Mouse (Mus musculus) skeletal muscle tissue, adult 2 months (tissue): Measurements from ENCODE around the gene Layn.

Experiments used
- DNase-seq: peaks from one replicate; pipeline ENCODE4 v3.0.0-alpha.2; 2012; ENCODE audit warnings: low read depth, low spot score

Layn gene

DNA sequence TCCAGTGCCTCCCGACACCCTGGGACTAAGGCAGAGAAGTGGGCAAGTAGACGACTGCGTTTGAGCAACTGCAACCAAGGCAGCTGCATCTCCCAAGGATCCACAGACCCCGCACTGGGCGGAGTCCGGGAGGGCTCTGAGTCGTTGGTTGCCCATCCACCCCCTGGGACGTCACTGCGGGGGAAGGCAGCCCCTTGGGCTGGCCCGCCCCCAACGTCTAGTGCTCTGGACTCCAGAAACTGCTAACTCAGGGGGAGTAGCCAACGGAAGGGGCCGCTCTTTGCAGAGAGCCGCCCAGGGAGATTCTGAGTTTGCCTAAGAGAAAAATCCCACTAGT lies at the start of gene Layn:
Layn (minus strand) TSS at position 116 of the 337 bp plus-strand sequence.
- peak; percentile 56 for DNase-seq

DNA sequence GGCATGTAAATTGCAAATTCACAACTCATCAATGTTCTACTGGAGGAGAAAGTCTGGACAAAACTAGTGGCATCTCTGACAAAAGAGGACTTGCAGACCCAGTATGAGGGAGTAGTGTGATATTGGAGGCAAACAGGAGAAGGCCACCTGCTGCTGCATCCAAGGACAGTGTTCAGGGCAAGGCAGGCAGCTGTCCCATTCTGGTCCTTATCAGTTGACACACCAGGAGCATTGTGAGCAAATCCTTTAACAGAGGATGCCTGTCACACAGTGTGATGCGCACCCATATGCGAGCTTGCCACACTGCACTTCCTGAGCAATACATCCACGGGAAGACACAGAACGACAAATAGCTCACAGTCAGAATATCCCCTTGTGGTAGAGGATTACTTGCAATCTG lies 37.9 kb upstream of the Layn start:
- DNase-seq = no peak

DNA sequence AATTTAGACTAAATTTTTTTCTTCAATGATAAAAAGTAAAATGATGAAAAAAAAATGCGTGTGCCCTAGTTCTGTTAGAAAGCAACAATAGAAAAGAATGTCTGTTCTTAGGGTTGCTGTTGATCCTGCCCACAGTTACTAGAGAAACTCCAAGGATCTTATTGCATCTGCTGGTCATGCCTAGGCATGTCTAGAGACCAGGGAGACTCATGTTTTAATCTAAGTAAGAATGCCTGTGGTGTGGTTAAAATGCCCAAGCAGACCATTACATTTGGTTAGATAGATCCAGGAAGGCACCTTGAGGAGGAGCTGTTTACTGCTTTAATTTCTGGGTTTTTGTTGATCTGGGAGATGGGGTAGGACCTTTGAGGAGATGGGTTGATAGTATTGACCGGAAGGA lies 28.9 kb upstream of the Layn start:
- no peak for DNase-seq

DNA sequence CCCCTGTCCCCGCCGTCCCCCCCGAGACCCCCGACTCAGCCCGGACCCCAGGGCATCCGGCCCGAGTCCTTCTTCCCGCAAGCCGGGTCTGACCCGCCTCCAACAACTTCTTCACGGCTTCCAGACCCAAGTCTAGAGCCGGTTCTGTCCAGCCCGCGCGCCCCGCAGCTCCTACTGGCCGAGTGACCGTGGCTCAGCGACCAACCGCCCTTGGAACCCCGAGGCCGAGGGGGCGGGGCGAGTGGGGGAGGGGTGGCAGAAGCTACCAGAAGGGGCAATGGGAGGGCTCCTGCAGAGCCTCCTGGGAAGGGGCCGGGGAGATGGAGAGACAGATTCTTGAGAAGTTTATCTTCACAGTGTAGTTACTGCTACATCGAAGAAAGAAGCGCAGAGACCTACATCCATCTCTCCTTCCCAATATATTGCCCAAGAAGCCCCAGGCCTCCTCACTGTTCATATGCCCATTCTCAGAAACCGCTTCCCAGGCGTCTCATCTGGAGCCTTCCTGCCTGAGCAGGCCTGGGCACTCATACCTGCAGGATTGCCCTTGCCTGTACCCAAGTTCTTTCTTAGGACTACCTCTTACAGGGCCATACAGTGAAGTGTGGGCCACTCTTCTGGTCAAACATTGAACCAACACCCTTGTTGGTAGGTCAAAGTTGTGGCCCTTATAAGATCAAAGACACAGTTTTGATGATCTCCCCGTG lies 27.1 kb upstream of the Layn start:
- DNase-seq = no peak

DNA sequence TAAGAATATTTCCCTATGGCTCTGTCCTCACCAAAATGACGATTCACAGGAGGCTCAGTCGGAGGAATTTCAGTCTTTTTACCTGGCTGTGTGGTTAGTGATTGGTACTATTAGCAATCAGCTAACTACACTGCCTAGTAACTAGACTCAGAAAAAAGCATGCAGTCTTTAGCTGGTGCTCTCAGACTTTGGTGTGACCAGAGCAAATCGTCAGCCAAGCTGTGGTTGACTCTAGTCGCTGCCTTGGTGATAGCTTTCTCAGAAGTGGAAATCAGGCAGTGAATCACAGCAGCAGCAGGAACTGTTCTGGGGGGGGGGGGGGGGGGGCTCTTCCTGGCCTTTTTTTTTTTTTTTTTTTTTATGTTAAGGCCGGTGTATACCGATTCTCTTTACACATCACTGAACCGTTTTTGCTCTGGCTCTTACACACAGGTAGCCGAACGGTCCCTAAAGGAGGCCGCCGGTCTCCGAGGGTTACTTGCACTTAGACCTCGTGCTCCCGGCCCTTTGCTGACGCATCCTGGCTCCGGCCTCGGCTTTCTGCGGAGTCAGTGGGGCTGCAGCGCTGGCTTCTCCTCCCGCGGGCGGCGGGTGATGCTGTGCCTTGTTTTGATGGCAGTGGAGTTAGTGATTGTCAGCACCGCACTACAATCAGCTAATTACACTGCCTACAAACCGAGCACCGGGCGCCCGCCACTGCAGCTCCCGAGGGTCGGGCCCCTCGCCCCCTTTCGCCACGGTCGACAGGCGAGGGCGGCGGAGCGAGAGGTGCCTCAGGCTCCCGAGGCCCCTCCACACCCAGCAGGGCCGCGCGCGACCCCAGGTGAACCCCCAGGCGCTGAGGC lies 26.3 kb upstream of the Layn start:
- DNase-seq = no peak

DNA sequence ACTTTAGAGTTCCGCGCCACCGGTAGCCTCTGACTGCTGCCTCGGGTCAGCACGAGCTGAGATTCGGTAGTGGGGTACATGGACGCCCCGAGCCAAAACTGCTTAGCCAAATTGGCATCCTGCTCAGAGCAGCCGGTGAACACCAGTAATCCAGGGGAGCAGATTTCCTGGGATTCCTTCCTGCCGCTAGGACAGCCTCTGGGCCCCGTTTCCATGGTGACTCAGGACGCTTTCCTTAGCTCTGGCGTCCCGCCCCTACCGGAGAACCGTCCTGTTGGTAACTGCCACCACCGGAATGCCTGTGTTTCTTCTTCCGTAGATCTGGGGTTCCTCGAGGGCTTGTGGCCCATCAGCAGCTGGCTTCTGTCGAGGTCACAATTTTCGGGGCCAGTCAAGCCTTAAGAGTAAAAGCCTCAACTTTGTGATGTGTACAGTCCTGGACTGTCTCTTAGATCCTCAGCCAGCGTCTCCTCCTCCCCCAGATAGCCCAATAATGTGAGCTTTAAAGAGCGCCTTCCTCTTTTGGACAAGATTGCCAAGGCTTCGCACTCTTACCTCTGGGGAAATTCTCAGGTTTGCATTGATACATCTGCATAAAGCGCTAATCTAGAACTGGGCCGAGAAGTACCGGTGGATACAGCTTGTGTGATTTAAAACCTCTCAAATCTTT lies 25.0 kb upstream of the Layn start, which contains the start of gene 4833427G06Rik:
4833427G06Rik (minus strand) TSS at position 323 of the 670 bp plus-strand sequence.
- no peak for DNase-seq

DNA sequence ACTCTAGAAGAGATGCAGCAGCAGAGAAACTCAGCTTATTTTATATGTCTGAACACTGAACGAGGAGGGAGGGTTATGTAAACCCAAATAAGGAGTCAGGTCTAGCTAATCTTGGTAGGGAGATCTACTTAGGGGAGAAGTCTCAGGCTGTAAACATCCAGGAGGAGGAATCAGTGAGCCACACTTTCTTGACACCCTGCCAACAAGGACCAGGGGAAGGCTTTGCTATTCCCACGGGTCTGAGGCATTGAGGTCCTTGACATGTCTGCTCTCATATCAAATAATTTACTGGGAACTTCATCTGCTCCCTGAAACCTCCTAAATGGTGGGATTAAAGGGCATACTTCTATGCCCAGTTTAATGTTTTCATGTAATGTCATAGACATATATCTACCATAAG lies 19.4 kb upstream of the Layn start:
- no peak for DNase-seq

DNA sequence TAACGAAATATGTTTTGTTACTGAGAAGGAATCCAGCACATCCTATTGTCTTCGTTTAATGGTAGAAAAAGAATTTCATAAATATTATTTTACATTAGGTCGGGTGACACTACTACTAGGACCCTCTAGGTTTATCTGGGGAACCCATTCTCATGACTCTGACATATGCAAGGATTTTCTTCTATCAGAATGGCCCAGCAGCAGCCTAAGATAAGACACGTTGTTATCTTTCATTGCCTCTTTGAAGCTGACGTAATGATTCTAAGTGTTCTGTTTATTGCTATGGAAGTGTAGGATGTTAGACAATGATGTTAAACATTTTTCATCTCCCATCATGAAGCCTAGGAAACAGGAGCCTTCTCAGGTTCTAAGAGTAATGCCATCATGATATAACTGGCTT lies 16.8 kb upstream of the Layn start:
- DNase-seq = no peak

DNA sequence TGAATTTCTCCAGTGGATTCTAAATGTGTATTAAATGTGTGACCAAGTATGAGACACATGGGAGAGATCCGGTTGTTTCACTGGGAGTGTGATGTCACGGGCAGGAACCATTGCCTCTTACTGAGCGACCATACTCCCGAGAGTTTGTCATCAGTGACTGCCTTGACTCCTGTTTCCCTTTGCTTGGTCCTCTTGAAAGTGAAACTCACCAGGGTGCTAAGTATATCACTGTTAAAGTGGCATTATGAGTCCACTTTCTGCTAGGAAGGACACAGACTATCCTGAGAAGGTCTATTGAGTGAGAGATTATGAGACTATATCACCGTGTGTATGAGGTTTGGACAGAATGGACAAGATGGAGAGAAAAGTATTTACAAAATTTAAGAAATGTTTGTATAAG lies 4.7 kb upstream of the Layn start:
- DNase-seq = no peak

DNA sequence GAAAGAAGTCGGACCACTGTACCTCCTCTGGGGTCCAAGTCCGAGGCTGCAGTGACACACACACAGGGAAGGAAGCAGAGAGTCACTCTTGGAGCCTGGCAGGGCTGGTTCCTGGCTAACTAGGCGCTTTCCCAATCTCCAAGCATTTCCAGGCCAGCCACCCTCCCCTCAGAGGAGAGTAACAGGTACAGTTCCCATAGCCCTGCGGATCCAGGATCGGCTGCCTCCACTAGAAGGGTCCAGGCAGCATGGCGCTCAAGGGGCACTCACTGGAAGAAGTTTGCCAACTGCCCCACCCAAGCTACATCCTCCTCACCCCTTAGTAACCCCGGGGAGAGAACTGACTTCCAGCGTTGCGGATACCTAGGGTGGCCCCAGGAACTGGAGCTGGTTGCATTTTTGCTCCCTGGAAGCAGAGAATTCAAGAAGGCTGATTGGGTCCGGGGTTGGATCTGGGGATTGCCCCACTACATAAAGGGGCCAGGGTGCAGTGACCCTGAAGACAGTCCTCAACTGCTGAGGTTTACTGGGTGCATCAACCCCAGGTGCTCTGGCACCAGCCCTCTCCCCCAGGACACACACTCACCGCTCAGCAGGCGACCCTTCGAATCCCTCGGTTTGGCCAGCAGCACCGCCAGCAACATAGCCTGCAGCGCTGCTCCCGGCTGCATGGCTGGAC lies 455 bp downstream of the Layn start:
- no peak for DNase-seq

DNA sequence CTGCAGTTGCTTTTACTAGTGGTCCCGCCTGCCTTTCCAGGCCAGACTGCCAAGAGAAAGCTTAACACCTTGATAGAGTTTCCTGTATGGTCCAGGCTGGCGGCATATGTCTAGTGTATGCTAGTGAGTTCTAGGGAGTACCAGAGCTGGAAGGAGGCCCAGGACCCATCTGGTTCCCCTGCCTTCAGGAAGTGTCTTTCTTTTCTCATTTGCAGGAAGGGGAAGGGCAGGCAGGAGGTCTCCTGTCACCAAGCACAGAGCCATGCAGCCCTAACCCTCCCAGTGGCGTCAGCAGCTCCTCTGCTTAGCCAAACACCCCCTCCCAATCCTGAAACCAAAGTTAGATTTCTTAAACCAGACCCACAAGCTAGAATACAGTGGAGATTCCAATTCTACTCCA lies 1.1 kb downstream of the Layn start:
- no peak for DNase-seq

DNA sequence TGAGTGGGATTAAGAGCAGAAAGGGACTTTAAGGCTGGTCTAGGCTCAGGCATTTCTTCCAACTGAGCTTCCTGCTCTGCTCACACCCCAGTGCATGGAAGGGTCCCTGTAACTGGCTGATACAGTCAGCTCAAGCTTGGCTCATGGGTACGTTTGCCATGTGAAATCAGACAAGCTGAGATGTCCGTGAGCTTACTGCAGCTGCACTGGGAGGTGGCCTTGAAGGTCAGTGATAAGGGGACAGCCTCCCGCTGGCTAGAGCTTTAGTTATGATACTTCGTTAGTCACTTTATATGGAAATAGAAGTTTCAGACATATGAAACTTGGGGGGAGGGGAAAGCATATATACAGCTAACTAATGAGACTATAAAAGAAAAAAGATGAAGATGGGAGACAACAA lies 6.1 kb downstream of the Layn start:
- no peak for DNase-seq

DNA sequence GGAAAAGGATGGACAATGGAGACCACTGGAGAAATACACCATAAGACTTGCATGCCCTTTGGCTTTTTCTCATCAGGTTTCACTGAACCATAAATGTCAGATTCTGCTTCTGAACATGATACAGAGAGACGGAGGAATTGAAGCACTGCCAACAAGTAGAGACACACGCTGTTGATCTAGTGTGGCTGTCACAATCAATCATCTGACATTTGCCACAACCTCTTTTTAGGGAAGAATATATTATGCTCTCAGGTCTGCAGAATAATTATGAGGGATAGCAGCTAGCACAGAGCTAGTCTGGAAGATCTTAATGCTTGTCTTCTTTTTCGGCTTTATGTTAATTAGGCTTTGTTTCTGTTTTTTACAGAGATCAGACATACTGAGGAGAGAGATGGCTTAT lies 8.7 kb downstream of the Layn start:
- DNase-seq = no peak

DNA sequence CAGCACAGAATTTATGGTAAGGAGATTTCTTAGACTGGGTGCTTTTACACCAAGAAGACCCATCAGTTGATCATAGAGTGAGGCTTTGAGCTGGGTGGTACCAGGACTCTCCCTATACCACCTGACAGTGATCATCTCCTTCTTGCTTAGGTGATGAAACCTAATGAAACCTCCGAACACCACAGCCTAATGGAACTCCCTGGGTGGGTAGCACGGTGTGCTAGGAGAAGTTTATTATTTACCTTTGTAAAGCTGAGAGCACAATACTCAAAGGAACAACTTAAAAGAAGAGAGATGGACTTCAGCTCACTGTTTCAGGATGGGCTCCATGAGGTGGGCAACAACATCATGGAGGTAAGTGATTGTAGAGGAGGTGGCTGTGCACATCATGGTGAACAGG lies 16.3 kb downstream of the Layn start, which contains the start of gene Btg4:
Btg4 (plus strand) TSS at position 301 of the 400 bp plus-strand sequence.
- DNase-seq = no peak

DNA sequence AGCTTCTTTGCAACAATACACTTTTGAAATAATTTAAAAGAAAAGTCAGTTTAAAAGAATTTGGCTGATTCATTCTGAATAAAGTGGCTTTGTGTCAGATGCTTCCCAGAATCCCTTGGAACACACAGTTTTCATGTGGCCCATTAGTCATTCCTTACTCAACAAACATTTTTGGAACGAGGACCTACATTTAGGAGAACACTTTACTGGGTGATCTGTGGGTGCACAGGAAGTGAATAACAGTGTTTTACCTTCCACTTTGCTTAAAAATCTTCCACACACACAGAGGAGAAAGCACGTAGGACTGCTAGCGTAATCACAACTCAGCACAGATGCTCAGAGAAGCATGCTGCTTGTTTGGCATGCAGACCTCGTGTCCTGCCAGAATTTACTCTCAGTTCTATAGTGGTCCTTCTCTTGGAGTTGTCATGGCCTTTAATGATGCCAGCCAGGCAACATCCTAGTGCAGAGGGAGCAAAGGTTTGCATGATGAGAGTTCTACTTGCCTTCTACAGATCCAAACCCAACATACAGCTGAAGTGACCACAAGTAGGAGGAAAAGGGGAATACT lies 17.9 kb downstream of the Layn start:
- no peak for DNase-seq

DNA sequence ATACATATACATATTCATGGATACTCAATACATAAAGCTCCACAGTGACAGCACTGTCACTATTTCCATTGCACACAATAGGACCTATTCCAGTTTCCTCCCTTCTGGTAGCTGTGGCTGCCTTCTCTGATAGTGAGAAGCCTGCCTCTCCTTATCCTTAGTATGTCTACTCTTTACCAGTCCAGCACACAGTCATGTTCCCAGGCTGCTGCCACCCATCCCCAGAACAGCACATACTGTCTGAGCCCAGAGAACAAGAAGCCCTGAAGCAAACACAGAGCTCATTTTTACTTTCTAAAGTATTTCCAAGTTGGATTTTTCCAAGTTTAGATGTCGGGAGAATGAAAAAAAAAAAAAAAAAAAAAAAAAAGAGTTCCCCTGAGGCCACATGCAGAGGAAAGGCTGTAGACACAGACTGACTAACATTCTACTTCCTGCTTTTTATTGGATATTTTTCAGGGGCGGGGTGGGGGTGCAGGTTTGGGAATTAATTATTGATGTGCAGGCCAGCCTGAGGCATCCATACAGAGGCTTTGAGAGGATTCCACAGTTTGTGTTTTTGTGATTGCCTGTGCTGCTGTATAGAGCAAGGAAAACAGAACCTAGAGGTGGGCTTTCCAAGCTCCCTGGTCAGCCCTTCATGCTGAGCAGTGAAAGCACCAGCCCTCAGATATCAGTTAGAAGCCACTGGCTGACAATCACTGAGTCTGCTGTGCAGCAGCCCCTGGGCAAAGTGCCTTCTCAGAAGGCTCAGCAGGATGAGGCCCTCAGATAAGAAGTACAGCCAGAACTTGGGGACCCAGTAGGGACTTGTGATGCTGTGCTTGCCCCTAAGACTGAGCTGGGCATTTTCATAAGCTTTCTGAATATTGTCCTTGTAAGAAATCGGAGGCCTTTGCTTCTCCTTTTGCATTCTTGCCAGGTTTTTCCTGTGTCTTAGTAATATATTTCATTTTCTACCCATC lies 20.3 kb downstream of the Layn start:
- no peak for DNase-seq

DNA sequence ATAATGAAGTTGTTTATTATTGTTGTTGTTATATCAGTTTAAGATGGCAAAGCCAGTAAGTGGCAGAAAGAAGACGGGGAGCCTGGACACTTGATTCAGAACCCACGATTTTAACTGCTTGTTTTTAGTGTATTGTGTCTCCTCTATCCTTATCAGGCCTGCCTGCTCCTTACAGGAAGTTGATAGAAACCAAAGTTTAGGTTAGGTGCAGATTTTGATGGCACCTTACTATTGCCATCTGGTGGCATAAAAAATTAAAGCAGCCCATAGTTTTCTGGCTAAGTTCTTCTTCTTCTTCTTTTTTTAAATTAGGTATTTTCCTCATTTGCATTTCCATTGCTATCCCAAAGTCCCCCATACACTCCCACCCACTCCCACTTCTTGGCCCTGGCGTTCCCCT lies 24.7 kb downstream of the Layn start:
- no peak for DNase-seq

DNA sequence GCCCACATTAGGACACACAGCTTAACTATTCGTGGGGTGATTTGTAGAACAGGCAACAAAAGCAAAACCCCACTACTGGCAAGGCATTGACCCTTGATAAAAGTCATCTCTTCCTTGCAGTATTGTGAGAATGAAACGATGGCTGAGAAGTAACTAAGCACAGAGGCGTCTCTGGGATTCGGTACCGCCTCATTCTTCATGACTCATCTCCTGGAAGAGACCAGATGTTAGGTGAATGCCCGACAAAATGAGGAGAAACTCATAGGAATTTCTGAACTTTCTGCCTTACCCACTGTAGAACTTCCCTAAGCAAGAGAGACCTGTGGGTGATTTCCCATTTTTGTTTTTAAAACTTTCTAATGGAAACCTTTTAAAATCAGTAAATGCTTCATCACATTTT lies 34.8 kb downstream of the Layn start:
- DNase-seq = no peak

DNA sequence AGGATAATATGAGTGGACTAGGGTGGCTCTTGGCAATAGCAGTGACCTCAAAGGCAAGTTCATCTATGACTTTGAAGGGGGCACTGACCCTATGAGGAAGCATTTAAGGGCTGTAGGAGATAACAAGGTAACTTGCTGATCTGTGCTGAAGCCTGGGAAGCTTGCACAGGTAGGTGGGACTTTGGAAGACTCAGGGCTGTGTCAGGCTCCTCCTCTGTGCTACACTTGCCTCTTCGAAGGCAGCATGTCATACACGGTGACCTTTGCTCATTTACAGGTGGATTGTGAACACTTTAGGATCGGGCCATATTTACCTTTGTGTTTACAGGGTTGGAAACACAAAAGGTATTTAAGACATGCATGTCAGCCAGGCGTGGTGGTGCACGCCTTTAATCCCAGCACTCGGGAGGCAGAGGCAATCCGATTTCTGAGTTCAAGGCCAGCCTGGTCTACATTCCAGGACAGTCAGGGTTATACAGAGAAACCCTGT lies 35.4 kb downstream of the Layn start:
- DNase-seq = no peak

DNA sequence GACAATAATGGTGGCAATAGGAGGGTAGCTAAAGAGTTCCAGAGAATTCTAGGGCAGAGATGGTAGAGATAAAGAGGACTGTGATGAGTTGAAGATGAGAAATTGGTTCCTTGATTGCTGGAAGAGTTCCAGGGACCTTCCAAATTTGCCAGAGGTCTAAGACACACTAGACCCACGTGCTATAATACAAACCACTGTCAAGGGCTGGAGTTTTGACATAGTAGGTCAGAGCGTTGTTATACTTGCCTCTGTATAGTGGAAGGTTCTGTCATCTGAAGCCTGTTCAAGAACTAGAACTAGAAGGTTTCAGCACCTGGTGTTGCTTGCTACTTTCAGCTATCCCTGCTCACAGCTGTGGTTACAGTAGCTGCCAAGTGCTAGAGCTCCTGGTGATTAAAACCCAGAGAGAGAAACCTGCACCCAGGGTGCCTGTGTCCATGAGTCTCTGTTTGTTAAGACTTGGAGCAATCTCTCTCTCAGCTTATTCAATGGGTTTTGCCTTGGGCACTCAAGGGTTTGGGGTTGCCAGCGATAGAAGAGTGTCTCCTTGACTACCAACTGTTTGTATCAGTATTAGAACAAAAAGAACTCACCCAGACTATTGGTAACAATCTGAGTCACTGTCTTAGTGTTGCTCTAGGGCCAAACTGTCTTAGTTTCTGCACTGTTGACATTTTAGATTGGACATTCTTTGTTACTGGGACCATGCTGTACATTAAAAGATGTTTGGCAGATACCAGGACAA lies 43.9 kb downstream of the Layn start:
- DNase-seq = no peak
